Mouse (Mus musculus): Measurements from ENCODE around the gene Sat2.

The Sat2 gene

GRCm38 (mm10) chr11:69633128-69633866 is 11.5 kb downstream of the Sat2 start:
- DNase-seq, result peak; percentile 47 to 49

GRCm38 (mm10) chr11:69635471-69635870 is 13.6 kb downstream of the Sat2 start:
- no peak for DNase-seq

GRCm38 (mm10) chr11:69645860-69646259 is 24.0 kb downstream of the Sat2 start:
- DNase-seq, result no peak

- DNase-seq, result no peak
Measured at GRCm38 (mm10) chr11:69653399-69653798, 31.6 kb downstream of the Sat2 start.

- DNase-seq, result no peak
Measured at GRCm38 (mm10) chr11:69654760-69655159, 32.9 kb downstream of the Sat2 start.

- DNase-seq, result peak in 1 of 2 experiments; percentile 70
Measured at GRCm38 (mm10) chr11:69655264-69656064, 33.6 kb downstream of the Sat2 start, which contains the start of gene Sox15. Gene Sox15, plus strand, starts transcription at chr11:69655314.

DNA sequence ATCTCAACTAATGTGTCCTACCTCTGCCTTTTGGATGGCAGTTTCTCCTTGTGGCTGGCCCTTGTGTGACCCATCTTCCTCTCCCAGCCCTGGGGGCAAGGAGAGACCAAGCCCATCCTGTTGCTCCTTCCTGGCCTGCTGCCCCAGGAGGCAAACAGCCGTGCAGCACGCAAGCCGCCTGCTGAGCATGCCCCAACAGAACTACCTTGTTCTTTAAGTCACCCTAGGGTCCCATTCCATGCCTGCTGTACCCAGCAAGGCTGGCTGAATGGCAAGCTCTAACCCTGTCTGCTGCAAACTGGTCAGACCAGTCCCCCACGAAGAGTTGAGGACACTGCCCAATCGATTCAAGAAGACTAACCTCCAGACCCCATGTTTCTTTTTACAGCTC is 34.2 kb downstream of the Sat2 start:
- DNase-seq, result no peak

GRCm38 (mm10) chr11:69656617-69657461 is 35.0 kb downstream of the Sat2 start:
- DNase-seq, result peak in 1 of 2 experiments; percentile 50

- DNase-seq, result no peak
Measured at GRCm38 (mm10) chr11:69657462-69657881, 35.6 kb downstream of the Sat2 start.

GRCm38 (mm10) chr11:69661221-69661881 is 39.5 kb downstream of the Sat2 start:
- DNase-seq, result peak; percentile 39 to 48

GRCm38 (mm10) chr11:69662213-69662966 is 40.6 kb downstream of the Sat2 start, which contains the start of gene Mpdu1:
Gene Mpdu1, minus strand, starts transcription at chr11:69662642.
- DNase-seq, result peak; percentile 93 to 96

DNA sequence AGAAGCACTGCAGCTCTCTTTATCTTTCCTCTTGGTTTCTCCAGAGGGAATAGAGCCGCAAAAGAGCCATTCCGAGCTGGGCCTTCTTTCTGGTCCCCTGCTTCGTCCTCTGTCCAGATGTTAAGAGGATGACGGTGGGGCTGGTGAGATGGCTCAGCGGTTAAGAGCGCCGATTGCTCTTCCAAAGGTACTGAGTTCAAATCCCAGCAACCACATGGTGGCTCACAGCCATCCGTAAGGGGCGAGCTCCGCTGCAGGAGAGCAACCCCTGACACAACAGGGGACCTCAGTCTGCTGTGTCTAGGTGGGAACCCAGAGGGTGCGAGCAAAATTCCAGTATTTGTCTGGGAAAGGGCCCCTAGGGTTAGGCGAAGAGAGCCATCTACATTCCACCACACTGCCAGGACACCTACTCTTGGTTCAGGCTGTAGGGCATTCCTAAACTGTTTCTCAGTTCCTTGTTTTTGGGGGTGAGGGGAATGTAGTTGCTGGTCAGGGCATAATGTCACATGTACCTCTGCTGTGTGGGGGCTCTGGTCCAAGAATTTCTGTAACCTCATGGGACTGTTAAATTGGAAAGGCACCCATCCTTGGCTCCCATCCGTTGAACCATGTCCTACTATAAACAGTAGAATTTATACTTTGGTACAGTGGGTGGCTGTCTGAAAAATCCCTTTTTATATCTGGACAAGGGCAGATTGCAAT is 41.3 kb downstream of the Sat2 start:
- DNase-seq, result peak in 1 of 2 experiments; percentile 33

- peak in 1 of 2 experiments; percentile 44 for DNase-seq
Measured at GRCm38 (mm10) chr11:69663795-69664194, 42.0 kb downstream of the Sat2 start.

DNA sequence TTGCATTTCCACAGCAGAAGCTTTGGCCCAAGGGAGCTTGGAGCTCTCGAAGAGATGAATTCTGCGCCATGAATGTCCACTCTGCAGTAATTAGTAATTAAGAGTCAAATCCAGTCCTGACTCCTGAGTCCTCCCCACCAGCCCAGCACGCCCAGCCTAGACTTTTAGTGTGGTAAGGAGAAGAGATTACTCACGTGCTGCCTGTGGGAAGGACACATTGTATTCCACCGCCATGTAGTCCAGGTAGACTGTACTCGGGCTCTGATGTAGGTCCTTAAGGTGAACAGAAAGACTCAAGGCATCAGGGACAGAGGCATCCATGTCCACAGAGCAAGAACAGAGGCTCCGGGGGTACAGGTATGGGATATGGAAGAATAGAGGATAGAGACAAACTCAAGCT is 43.0 kb downstream of the Sat2 start:
- no peak for DNase-seq

- DNase-seq, result no peak
Measured at GRCm38 (mm10) chr11:69665457-69665960, 43.7 kb downstream of the Sat2 start.

GRCm38 (mm10) chr11:69665961-69666664 is 44.3 kb downstream of the Sat2 start, which contains the start of gene Cd68:
Gene Cd68, minus strand, starts transcription at chr11:69666153.
- no peak for DNase-seq

DNA sequence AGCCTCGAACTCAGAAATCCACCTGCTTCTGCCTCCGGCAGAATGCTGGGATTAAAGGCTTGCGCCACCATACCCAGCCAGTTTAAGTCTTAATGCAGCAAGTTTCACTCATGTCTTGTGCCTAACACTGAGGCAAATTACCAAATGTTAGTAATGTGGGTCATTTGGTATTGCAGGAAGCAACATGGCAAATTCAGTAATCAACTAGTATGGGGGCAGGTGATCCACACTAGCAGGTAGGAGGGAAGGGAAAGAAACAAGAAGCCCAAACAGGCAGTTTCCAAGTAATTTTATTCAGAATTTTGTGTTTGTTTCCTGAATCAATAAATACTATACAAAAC is 44.8 kb downstream of the Sat2 start:
- no peak for DNase-seq

DNA sequence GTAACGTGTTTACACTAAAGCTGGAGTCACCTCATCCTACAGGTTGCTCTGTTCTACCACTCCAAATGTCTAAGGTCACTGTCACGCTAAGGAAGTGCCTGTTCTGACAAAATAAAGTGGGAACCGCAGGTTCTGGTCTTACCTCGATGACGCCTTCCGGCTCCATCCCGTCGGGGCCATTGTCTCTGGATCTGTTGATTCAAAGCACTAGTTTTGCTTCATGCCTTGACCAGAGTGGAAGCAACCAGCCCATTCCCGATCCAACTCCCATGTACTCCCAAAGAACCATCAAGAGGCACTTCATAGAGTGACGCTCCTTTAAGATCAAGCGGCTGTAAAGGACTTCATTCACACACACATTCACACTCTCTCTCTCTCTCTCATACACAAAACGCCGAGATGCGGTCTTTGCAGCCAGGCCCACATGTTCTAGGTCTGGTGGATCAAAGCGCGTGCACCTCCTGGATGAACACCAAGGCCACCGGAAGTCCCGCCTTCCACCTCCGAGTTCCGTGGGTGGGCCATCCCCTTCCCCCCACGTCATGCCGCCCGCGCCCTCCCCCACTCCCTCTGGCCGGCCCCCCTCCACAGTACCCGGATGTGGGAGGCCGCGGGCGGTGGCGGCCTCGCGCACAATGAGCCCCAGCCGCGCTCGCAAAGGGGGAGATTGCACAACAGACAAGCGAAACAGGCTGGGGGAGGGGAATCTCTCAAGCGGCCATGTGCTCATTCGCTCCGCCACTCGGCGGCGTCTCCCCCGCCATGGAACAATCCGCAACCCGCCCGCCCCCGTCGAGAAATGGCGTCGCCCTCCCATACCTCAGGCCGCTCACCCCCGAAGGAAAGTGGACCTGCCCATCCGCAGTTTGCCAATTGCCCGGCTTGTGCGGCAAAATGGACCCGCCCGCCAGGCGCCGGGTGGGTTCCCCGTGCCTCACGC is 49.2 kb downstream of the Sat2 start:
- peak; percentile 91 to 93 for DNase-seq

DNA sequence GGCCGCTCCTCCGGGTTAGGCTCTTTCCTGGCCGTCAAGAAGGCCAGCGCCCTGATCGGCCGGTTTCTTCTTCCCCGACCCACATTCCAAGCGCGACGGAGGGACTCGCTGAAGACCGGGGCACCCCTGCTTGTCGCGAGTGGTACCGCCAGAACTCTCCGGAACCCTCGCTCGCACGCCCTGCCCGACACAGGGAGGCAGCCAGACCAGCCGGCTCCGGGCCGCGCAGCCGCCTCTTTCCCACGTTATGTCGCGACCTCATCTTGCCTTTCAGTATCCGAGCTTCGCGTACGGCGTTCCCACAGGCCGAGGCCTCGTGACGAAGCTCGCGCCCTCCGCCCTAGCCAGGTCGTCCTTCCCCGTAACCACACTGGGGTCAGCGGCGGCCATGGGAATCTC is 49.9 kb downstream of the Sat2 start:
- DNase-seq, result no peak

Measured in kidney, adult 8-10 months (tissue).